Mouse (Mus musculus): ENCODE measurements at regions not wholly inside any gene's neighbourhood (a gene's known extent, or its start where the extent isn't known, plus 50 kb on each side); places are given as distances from the start of the nearest gene placed in this dataset.

GRCm38 (mm10) chr2:50552437-50552836, 255.8 kb upstream of the Mmadhc start:
- no peak overlapping the region for H3K4me3 ChIP-seq (ENCODE audit: low read depth, low read length)

GRCm38 (mm10) chr2:50549871-50550270, 253.3 kb upstream of the Mmadhc start:
- no peaks in the 10 kb centered on the region for H3K4me1 ChIP-seq (ENCODE audit: control insufficient read depth, insufficient read depth)
- H3K4me3 ChIP-seq (ENCODE audit: low read depth, low read length) = no peak overlapping the region
- no peaks in the 10 kb centered on the region for H3K36me3 ChIP-seq (replicated peaks; ENCODE audit: control insufficient read depth, insufficient read depth, low read length)
- DNase-seq (ENCODE audit: low spot score) (no peak), ATAC-seq (ENCODE audit: insufficient read depth, low read depth) (no peak)
- no peaks in the 10 kb centered on the region for H3K9me3 ChIP-seq (replicated peaks; ENCODE audit: control insufficient read depth, low read length)
- WGBS = 72% methylated on average over 8 of the region's 8 CpGs
- H3K27me3 ChIP-seq (ENCODE audit: control insufficient read depth, insufficient read depth, low read length) = no peaks in the 10 kb centered on the region
- TF ChIP-seq EP300 (IDR thresholded peaks at IDR 0.05; ENCODE audit: low read depth) = no peak
- TF ChIP-seq CTCF (IDR thresholded peaks at IDR 0.05; ENCODE audit: low read depth) = no peak
- H3K9ac ChIP-seq (replicated peaks; ENCODE audit: low read depth, low read length) = no peak overlapping the region
- H3K27ac ChIP-seq (ENCODE audit: low read depth) = no peak overlapping the region
- H3K4me2 ChIP-seq (ENCODE audit: low read depth, low read length) = no peak overlapping the region

More at GRCm38 (mm10) chr2:50552437-50552836, 255.8 kb upstream of the Mmadhc start:
- Histone ChIP-seq H3K36me3 (replicated peaks; ENCODE audit: control insufficient read depth, insufficient read depth, low read length) (no peaks in the 10 kb centered on the region), H3K27me3 (ENCODE audit: control insufficient read depth, insufficient read depth, low read length) (no peaks in the 10 kb centered on the region), H3K4me1 (ENCODE audit: control insufficient read depth, insufficient read depth) (no peaks in the 10 kb centered on the region), H3K9me3 (replicated peaks; ENCODE audit: control insufficient read depth, low read length) (no peaks in the 10 kb centered on the region), H3K4me2 (ENCODE audit: low read depth, low read length) (no peak overlapping the region), H3K27ac (ENCODE audit: low read depth) (no peak overlapping the region), H3K9ac (replicated peaks; ENCODE audit: low read depth, low read length) (no peak overlapping the region)
- 84% methylated on average over 2 of the region's 2 CpGs for WGBS
- no peak for TF ChIP-seq EP300 (IDR thresholded peaks at IDR 0.05; ENCODE audit: low read depth)
- TF ChIP-seq CTCF (IDR thresholded peaks at IDR 0.05; ENCODE audit: low read depth) = no peak
- ATAC-seq (ENCODE audit: insufficient read depth, low read depth) (no peak), DNase-seq (ENCODE audit: low spot score) (no peak)

GRCm38 (mm10) chr2:50539741-50540441, 243.3 kb upstream of the Mmadhc start:
- no peak for ATAC-seq (ENCODE audit: insufficient read depth, low read depth)
- H3K4me2 ChIP-seq (ENCODE audit: low read depth, low read length) = no peak overlapping the region
- H3K4me1 ChIP-seq (ENCODE audit: control insufficient read depth, insufficient read depth) = no peaks in the 10 kb centered on the region
- 72% methylated on average over 2 of the region's 2 CpGs for WGBS
- H3K4me3 ChIP-seq (ENCODE audit: low read depth, low read length) = no peak overlapping the region
- no peak for DNase-seq (ENCODE audit: low spot score)
- no peaks in the 10 kb centered on the region for H3K27me3 ChIP-seq (ENCODE audit: control insufficient read depth, insufficient read depth, low read length)
- no peak overlapping the region for H3K9ac ChIP-seq (replicated peaks; ENCODE audit: low read depth, low read length)
- H3K27ac ChIP-seq (ENCODE audit: low read depth) = no peak overlapping the region
- TF ChIP-seq EP300 (IDR thresholded peaks at IDR 0.05; ENCODE audit: low read depth) = no peak
- no peak for TF ChIP-seq CTCF (IDR thresholded peaks at IDR 0.05; ENCODE audit: low read depth)
- no peaks in the 10 kb centered on the region for H3K9me3 ChIP-seq (replicated peaks; ENCODE audit: control insufficient read depth, low read length)
- H3K36me3 ChIP-seq (replicated peaks; ENCODE audit: control insufficient read depth, insufficient read depth, low read length) = no peaks in the 10 kb centered on the region

- Histone ChIP-seq H3K9ac (replicated peaks; ENCODE audit: low read depth, low read length) (no peak overlapping the region), H3K4me3 (ENCODE audit: low read depth, low read length) (no peak overlapping the region), H3K4me2 (ENCODE audit: low read depth, low read length) (no peak overlapping the region), H3K27me3 (ENCODE audit: control insufficient read depth, insufficient read depth, low read length) (no peaks in the 10 kb centered on the region), H3K9me3 (replicated peaks; ENCODE audit: control insufficient read depth, low read length) (no peaks in the 10 kb centered on the region), H3K27ac (ENCODE audit: low read depth) (no peak overlapping the region), H3K36me3 (replicated peaks; ENCODE audit: control insufficient read depth, insufficient read depth, low read length) (no peaks in the 10 kb centered on the region), H3K4me1 (ENCODE audit: control insufficient read depth, insufficient read depth) (no peaks in the 10 kb centered on the region)
- 86% methylated on average over 5 of the region's 5 CpGs for WGBS
- ATAC-seq (ENCODE audit: insufficient read depth, low read depth) = no peak
- DNase-seq (ENCODE audit: low spot score) = no peak
- TF ChIP-seq CTCF (IDR thresholded peaks at IDR 0.05; ENCODE audit: low read depth) (no peak), EP300 (IDR thresholded peaks at IDR 0.05; ENCODE audit: low read depth) (no peak)
These were observed 241.5 kb upstream of the Mmadhc start for GRCm38 (mm10) chr2:50538068-50538467.

- DNase-seq (ENCODE audit: low spot score) (no peak), ATAC-seq (ENCODE audit: insufficient read depth, low read depth) (no peak)
- no peaks in the 10 kb centered on the region for H3K36me3 ChIP-seq (replicated peaks; ENCODE audit: control insufficient read depth, insufficient read depth, low read length)
- 55% methylated on average over 4 of the region's 4 CpGs for WGBS
- H3K4me3 ChIP-seq (ENCODE audit: low read depth, low read length) = no peak overlapping the region
- no peaks in the 10 kb centered on the region for H3K27me3 ChIP-seq (ENCODE audit: control insufficient read depth, insufficient read depth, low read length)
- H3K4me2 ChIP-seq (ENCODE audit: low read depth, low read length) = no peak overlapping the region
- no peak overlapping the region for H3K9ac ChIP-seq (replicated peaks; ENCODE audit: low read depth, low read length)
- H3K27ac ChIP-seq (ENCODE audit: low read depth) = no peak overlapping the region
- TF ChIP-seq CTCF (IDR thresholded peaks at IDR 0.05; ENCODE audit: low read depth) (no peak), EP300 (IDR thresholded peaks at IDR 0.05; ENCODE audit: low read depth) (no peak)
- H3K4me1 ChIP-seq (ENCODE audit: control insufficient read depth, insufficient read depth) = no peaks in the 10 kb centered on the region
- no peaks in the 10 kb centered on the region for H3K9me3 ChIP-seq (replicated peaks; ENCODE audit: control insufficient read depth, low read length)
These were observed 238.7 kb upstream of the Mmadhc start for GRCm38 (mm10) chr2:50535085-50535878.
